Mouse (Mus musculus) layer of hippocampus, postnatal 10 days (tissue): Measurements from ENCODE around the gene Zfp810. TPM values are rescaled to one million over a fixed set of nuclear protein-coding genes. Genes with fewer than 3 reads are reported as not detected.

Experiments used
- DNase-seq, 2 experiments: peaks; one replicate each; pipeline ENCODE4 v3.0.0; 2021; ENCODE audit warnings: low spot score in 2 of 2
- total RNA-seq, 2 experiments: library from RNA; stranded (reverse); gene quantifications; 2 replicates each; pipeline ENCODE4 v1.2.3; 2021

The Zfp810 gene
- total RNA-seq, 2 experiments from 2014 or later: 18.7 to 25.4 TPM

GRCm38 (mm10) chr9:22261594-22261993, 45.9 kb downstream of the Zfp810 start:
- no peak for DNase-seq

GRCm38 (mm10) chr9:22260092-22260422, 47.4 kb downstream of the Zfp810 start:
- no peak for DNase-seq

DNA sequence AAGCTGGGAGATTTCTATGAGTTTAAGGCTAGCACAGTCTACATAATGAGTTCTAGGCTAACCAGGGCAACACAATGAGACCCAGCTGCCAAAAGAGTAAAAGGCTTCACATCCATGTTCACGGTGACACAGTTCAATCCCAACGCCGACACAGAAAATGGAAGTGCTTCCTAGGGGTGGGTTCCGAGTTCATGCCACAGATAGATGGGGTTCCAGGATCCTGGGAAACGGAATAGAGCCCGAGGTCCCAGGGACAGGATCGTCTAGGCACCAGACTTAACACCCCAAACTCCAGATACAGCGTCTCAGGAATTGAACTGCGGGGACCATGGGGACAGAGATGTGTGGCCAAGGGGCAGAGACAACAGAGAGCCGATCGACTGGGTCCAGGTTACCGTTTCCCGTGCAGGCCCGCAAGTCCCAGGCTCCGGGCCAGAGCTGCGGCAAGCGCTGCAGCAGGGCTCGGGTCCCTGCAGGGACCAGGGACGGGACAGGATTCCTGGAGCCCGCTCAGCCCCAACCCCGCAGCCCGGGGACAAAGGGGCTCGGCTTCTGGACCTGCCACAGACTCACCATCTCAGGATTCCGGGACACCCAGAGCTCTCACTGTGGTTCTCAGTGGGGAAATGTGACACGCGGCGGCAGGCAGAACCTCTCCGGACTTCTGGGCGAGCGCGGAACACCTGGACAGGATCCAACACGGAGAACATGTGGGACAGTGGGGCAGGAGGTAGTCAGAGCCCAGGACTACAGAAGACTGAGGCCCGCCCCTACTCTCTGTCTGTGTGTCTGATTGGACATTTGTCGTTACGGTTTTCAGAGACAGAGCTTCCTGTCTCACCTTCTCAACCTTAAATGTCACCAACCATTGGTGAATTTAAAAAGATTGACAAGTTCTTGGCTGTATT, 48.0 kb downstream of the Zfp810 start, which contains the start of gene Zfp599:
Zfp599 (minus strand) TSS at position 712 of the 908 bp plus-strand sequence.
- peak; percentile 57 to 71 for DNase-seq

- no peak for DNase-seq
Measured at GRCm38 (mm10) chr9:22258784-22259183, 48.7 kb downstream of the Zfp810 start.

GRCm38 (mm10) chr9:22256579-22256978, 50.9 kb downstream of the Zfp810 start:
- no peak for DNase-seq

GRCm38 (mm10) chr9:22244242-22244641, 63.2 kb downstream of the Zfp810 start:
- DNase-seq: no peak

- DNase-seq: no peak
Measured at GRCm38 (mm10) chr9:22240001-22240400, 67.4 kb downstream of the Zfp810 start.

DNA sequence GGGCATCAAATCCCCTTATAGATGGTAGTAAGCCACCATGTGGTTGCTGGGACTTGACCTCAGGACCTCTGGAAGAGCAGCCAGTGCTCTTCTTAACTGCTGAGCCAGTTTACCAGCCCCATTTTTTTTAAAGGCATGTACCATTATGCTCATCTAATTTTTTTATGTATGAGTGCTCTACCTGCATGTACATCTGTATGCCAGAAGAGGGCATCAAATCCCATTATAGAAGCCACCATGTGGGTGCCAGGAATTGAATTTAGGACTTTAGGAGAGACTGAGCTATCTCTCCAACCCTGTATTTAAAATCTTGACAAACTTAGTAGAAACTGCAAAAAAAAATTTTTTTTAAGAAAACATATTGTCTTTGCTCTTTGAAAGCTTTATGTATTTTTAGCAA, 76.9 kb downstream of the Zfp810 start:
- no peak for DNase-seq

DNA sequence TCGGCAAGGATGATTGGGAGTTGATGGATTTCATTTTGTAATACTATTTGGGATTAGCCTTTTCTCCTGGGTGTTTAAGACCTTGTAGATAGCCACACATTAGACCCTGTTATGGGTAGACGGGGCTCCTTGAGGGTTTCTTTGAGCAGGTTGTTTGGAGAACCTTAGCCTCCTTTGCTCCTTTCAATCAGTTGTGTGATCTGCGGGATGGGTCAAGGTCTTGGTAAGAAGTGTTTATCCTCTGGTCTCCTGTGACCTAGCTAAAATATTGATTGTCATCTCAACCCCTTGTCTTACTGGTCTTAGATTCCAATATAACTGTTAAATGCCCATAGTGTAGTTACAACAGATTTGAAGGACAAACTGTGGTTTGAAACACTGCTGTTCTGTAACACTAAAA, 77.4 kb downstream of the Zfp810 start:
- no peak for DNase-seq

DNA sequence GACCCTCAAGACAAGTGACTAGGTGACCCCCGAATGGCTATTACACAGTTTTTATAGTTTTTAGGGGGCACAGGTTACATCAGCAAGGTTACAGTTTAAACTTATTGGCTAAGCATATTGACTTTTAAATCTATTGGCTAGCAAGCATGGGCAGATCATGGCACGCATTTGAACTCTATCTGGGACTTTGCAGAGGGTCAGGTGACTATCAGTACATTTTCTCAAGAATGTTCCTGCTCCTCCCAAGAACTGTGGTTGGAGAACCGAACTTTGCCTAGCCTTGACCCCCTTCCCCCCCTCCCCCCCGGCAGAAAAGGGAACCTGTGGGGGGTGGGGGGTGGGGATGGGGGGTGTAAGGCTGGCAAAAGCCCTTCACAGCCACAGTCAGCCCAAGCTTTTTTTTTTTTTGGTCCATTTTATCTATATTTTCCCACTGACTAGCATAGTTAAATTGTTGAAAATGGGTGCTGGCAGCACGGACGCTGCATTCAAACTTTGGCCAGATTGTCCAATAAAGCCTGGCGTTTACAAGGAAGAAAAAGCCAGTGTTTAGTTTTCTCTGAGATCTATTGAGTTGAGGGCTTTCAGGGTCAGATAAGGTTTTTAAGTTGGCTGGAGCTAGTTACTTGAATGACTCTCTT, 77.9 kb downstream of the Zfp810 start:
- DNase-seq: no peak

DNA sequence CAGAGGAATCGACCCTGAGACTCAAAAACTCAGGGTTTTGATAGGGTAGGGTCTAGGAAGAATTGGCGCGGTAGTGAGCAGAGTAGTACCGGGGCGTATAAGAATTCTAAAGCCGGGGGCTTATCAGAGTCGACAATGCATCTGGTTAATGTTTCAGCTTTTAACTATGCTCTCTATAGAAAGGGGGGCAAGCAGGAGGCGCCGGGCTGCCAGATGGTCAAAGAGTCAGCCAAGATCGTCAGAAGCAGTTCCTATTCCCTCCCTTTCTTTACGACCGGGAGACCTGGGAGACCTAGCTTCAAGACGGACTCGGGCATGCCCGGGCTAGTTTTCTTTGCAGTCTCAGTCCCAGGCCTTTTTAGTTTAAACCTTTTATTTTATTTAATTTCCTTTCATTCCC, 80.6 kb downstream of the Zfp810 start:
- DNase-seq: no peak

Other genes starting within 250 kb of the Zfp810 start
- gene Gm49318, start 236.4 kb downstream of the Zfp810 start, total RNA-seq: 1 to 10 TPM in 1 of 2 experiments, not detected in 1; 6.2 TPM
- 10 to 100 TPM; 19.4 to 21.1 TPM for gene Zfp653, start 236.3 kb downstream of the Zfp810 start, total RNA-seq
- 10 to 100 TPM; 45.8 to 46.8 TPM for gene Ecsit, start 222.2 kb downstream of the Zfp810 start, total RNA-seq
- under 1 TPM; 0.42 to 0.43 TPM for gene Cnn1, start 208.4 kb downstream of the Zfp810 start, total RNA-seq
- gene Elof1, start 190.5 kb downstream of the Zfp810 start, total RNA-seq: 10 to 100 TPM; 60.4 to 60.7 TPM
- under 1 TPM; 0.53 to 0.67 TPM for gene Acp5, start 171.9 kb downstream of the Zfp810 start, total RNA-seq
- gene Pigyl, start 150.8 kb downstream of the Zfp810 start, total RNA-seq: 10 to 100 TPM; 38.8 to 48.5 TPM
- gene Zfp872, start 119.6 kb downstream of the Zfp810 start, total RNA-seq: under 1 TPM; 0.25 to 0.62 TPM
- 10 to 100 TPM; 16.9 to 18.5 TPM for gene Zfp809, start 81.9 kb downstream of the Zfp810 start, total RNA-seq
- 1 to 10 TPM; 5.6 to 6.0 TPM for gene Zfp599, start 47.8 kb downstream of the Zfp810 start, total RNA-seq
- 10 to 100 TPM; 10.1 to 11.2 TPM for gene Anln, start 81.5 kb upstream of the Zfp810 start, total RNA-seq
- 1 to 10 TPM; 9.3 to 9.5 TPM for gene 9530077C05Rik, start 103.9 kb upstream of the Zfp810 start, total RNA-seq
- not detected for gene Gm17545, start 146.6 kb upstream of the Zfp810 start, total RNA-seq
- 10 to 100 TPM; 36.2 to 40.7 TPM for gene Rp9, start 162.1 kb upstream of the Zfp810 start, total RNA-seq
- 10 to 100 TPM; 22.3 to 22.4 TPM for gene Bbs9, start 168.1 kb upstream of the Zfp810 start, total RNA-seq